Mouse (Mus musculus) erythroblast, embryonic 14.5 days (primary cell): Measurements from ENCODE around the gene Hspa12b.

ENCODE experiments used
- GATA1 ChIP-seq: IDR thresholded peaks from 2 replicates; pipeline ENCODE4 v1.6.1; 2012; ENCODE audit warnings: low read length, inconsistent platforms, mixed read lengths
- TAL1 ChIP-seq: IDR thresholded peaks from 3 replicates; pipeline ENCODE4 v1.6.1; 2012; ENCODE audit warnings: low read length, inconsistent platforms, mixed read lengths

DNA sequence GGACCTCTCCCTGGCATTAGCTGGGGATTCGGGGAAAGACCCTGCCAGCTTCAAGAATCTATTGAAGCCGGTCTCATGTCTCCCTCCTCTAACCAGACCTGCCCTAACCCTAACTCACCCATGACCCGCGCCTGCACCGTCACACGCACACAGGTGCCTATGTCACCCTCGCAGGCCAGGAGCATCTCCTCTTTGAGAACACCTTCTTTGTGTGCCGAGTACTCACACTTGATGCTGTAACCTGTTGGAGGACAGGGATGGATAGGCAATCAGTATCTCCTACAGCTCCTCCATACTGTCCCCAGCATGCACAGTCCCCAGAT lies 19.9 kb downstream of the Hspa12b start:
- no peak for TF ChIP-seq GATA1
- TF ChIP-seq TAL1: no peak
